Mouse (Mus musculus): ENCODE results near the gene Vmo1.
"Not testable (repeated sequence)": the region's sequence is repeated elsewhere in the genome, so short reads cannot be mapped to it uniquely, and the experiment has no call there.

- not testable (repeated sequence) for TF ChIP-seq CTCF (IDR thresholded peaks at IDR 0.05; ENCODE audit: low read depth, low read length); POLR2A (IDR thresholded peaks at IDR 0.05; ENCODE audit: insufficient read depth, low read length); EP300 (IDR thresholded peaks at IDR 0.05; ENCODE audit: insufficient read depth, low read depth, low read length)
Measured at GRCm38 (mm10) chr11:70523306-70523989, 9.0 kb upstream of the Vmo1 start.

Data from ES-Bruce4 (cell line).